Mouse (Mus musculus) thymus, adult 2 months (tissue): ENCODE data around the gene Nupr1. TPM values are rescaled to one million over a fixed set of nuclear protein-coding genes. Genes with fewer than 3 reads are reported as not detected.

Experiments used
- DNase-seq: peaks from one replicate; pipeline ENCODE4 v3.0.0; 2021
- H3K27ac ChIP-seq: fragments of 200-500 bp; 2 replicates; pipeline ENCODE4 v1.5.1; 2012; ENCODE audit warnings: low read length, control low read depth; ENCODE audit not compliant: control insufficient read depth, insufficient read depth
- H3K27me3 ChIP-seq: fragments of 200-500 bp; 2 replicates; pipeline ENCODE4 v1.6.1; 2012; ENCODE audit warnings: mild to moderate bottlenecking, low read length, moderate library complexity, mixed read lengths; ENCODE audit not compliant: control insufficient read depth, insufficient read depth
- H3K36me3 ChIP-seq: fragments of 200-500 bp; 2 replicates; pipeline ENCODE4 v1.6.1; 2012; ENCODE audit warnings: mild to moderate bottlenecking, low read length, moderate library complexity; ENCODE audit not compliant: control insufficient read depth, insufficient read depth
- H3K4me1 ChIP-seq: fragments of 200-500 bp; replicated peaks from 2 replicates; pipeline ENCODE4 v1.6.1; 2012; ENCODE audit warnings: low read length; ENCODE audit not compliant: control insufficient read depth, insufficient read depth
- H3K4me3 ChIP-seq: fragments of 200-500 bp; 2 replicates; pipeline ENCODE4 v1.5.1; 2012; ENCODE audit warnings: mild to moderate bottlenecking, low read length, control low read depth, moderate library complexity; ENCODE audit not compliant: control insufficient read depth, insufficient read depth
- CTCF ChIP-seq: fragments of 200-500 bp; IDR thresholded peaks from 2 replicates; pipeline ENCODE4 v1.5.1; 2012; ENCODE audit warnings: mild to moderate bottlenecking, control low read depth, low read length, moderate library complexity, borderline replicate concordance; ENCODE audit not compliant: control insufficient read depth, poor library complexity, insufficient read depth; ENCODE audit errors: extremely low read depth
- POLR2A ChIP-seq: fragments of 200-500 bp; IDR thresholded peaks from 2 replicates; pipeline ENCODE4 v1.6.1; 2012; ENCODE audit warnings: mild to moderate bottlenecking, low read length, control low read depth, moderate library complexity; ENCODE audit not compliant: control insufficient read depth, poor library complexity, insufficient read depth; ENCODE audit errors: extremely low read depth
- WGBS: fragments of 180-500 bp; shearing (Covaris S2); methylation state at CpG from one replicate; pipeline ENCODE4 v1.1.7; 2018; 5-methylcytosine and 5-hydroxymethylcytosine counted together
- polyA plus RNA-seq: library from polyadenylated mRNA; depleted of rRNA; stranded (reverse); fragments of >200 nt; gene quantifications from 2 replicates; pipeline ENCODE4 v1.2.3, GENCODE M21; 2012

Nupr1 gene
- polyA plus RNA-seq, 1 experiment = 7.1 TPM

- WGBS = 16% methylated on average over 5 of the region's 5 CpGs
- Histone ChIP-seq H3K27me3 (no peaks in the 10 kb centered on the region), H3K27ac (no peak overlapping the region), H3K4me3 (no peak overlapping the region), H3K4me1 (peaks cover 5% of the 10 kb centered on the region), H3K36me3 (no peaks in the 10 kb centered on the region)
- DNase-seq = no peak
- TF ChIP-seq POLR2A = no peak
- no peak for TF ChIP-seq CTCF
Measured at GRCm38 (mm10) chr7:126606611-126607010, 24.1 kb downstream of the Nupr1 start.

DNA sequence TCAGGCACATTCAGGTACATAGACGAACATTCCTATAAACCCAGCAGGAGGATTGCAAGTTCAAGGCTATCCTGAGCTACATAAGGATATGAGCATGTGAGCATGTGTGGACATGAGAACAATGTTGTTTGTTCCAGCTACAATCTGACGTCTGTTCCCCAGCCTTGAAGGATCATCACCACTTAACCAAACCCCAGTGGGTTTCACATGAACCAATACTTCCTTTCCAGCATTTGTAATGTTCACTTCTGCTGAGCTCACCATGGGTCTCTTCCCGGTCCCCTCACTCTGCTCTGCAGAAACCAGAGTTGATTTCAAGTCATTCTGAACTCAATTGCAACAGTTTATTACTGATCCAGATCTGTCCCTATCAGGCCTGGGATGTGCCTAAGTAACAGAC lies 28.0 kb downstream of the Nupr1 start:
- no peaks in the 10 kb centered on the region for H3K36me3 ChIP-seq
- H3K27ac ChIP-seq = no peak overlapping the region
- H3K4me1 ChIP-seq = peaks cover 5% of the 10 kb centered on the region
- TF ChIP-seq POLR2A (no peak), CTCF (no peak)
- no peaks in the 10 kb centered on the region for H3K27me3 ChIP-seq
- 41% methylated on average over 3 of the region's 3 CpGs for WGBS
- H3K4me3 ChIP-seq = no peak overlapping the region
- no peak for DNase-seq

- Histone ChIP-seq H3K27ac (no peak overlapping the region), H3K4me3 (no peak overlapping the region), H3K27me3 (no peaks in the 10 kb centered on the region), H3K4me1 (peaks cover 2% of the 10 kb centered on the region; the same call in 1 of the 2 replicates), H3K36me3 (no peaks in the 10 kb centered on the region)
- no peak for DNase-seq
- TF ChIP-seq CTCF (no peak), POLR2A (no peak)
- WGBS = 20% methylated on average over 5 of the region's 5 CpGs
Measured at GRCm38 (mm10) chr7:126601896-126602295, 28.8 kb downstream of the Nupr1 start.

DNA sequence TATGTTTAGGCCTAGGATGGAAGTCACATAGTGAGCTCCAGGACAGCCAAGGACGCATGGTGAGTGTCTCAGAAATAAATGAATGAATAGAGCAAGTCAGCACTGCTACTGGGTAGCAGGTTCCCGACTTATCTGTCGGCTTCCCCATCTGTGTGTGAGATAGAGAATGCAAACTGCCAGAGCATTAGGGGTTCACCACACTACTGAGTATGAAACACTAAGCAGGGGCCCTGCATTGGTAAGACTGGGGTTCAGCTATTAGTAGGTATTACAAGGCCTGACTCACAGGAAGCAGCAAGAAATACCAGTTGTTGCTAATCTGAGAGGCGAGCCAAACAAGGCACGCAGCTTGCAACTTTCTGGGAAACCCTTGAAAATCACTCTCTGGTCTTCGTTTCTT lies 31.7 kb downstream of the Nupr1 start:
- Histone ChIP-seq H3K4me3 (no peak overlapping the region), H3K27ac (no peak overlapping the region), H3K36me3 (no peaks in the 10 kb centered on the region), H3K27me3 (no peaks in the 10 kb centered on the region), H3K4me1 (no peaks in the 10 kb centered on the region)
- WGBS = 88% methylated on average over 6 of the region's 6 CpGs
- DNase-seq = no peak
- TF ChIP-seq CTCF (no peak), POLR2A (no peak)

- no peak overlapping the region for H3K27ac ChIP-seq
- no peak overlapping the region for H3K4me3 ChIP-seq
- no peaks in the 10 kb centered on the region for H3K4me1 ChIP-seq
- TF ChIP-seq POLR2A = no peak
- no peak for TF ChIP-seq CTCF
- no peak for DNase-seq
- 72% methylated on average over 6 of the region's 6 CpGs for WGBS
- H3K36me3 ChIP-seq = no peaks in the 10 kb centered on the region
- no peaks in the 10 kb centered on the region for H3K27me3 ChIP-seq
Measured at GRCm38 (mm10) chr7:126596414-126596813, 34.2 kb downstream of the Nupr1 start.

- no peak for DNase-seq
- no peak for TF ChIP-seq CTCF
- TF ChIP-seq POLR2A = no peak
- Histone ChIP-seq H3K27me3 (no peaks in the 10 kb centered on the region), H3K36me3 (no peaks in the 10 kb centered on the region), H3K4me3 (no peak overlapping the region), H3K27ac (no peak overlapping the region), H3K4me1 (no peaks in the 10 kb centered on the region)
- 92% methylated on average over 5 of the region's 5 CpGs for WGBS
Measured at GRCm38 (mm10) chr7:126595890-126596289, 34.8 kb downstream of the Nupr1 start.
